ENCODE assay signal across 8 mouse cellular contexts in the genomic region with DNA sequence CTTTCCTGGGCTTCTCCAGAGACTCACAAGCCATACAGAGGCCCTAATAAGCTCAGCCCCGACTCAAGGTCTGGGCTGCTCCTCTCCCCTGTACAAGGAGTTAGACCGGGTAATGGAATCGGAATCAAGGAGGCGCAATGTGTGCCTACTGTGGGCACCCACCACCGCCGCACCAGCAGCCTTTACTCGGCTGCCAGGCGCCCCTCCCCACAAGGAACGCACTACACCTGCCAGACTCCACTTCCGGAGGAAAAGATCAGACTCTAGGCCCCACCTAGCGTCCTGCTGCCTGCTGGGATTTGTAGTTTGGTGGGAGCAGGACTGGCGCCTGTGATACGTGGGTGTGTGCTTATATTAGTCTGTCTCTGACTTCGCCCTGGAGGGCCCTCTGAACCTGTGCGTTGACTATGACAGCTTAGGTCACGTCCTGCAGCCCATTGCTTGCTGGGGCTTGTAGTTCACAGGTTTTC. TPM values are rescaled to one million over a fixed set of nuclear protein-coding genes. Genes with fewer than 3 reads are reported as not detected.
DNase-seq lines count a peak whose midpoint lies in the region; ATAC-seq and TF ChIP-seq lines count a peak whose summit lies in the region.

No protein-coding gene starts in this region.

- ATAC-seq in forebrain, embryonic 12.5 days (ENCODE audit: low FRiP score), result peak; percentile 91
- peak; percentile 99 for ATAC-seq in liver, postnatal 0 days
- ATAC-seq in neural tube, embryonic 14.5 days (ENCODE audit: low read depth), result peak; percentile 96

- peaks cover 43% of the 10 kb centered on the region for H3K4me1 ChIP-seq in E14TG2a.4 (replicated peaks; ENCODE audit: low read depth, low read length)
- H3K4me1 ChIP-seq in forebrain, embryonic 12.5 days, result peaks cover 16% of the 10 kb centered on the region
- peaks cover 13% of the 10 kb centered on the region; the same call in 1 of the 2 replicates for H3K4me1 ChIP-seq in liver, postnatal 0 days (ENCODE audit: insufficient read depth)
- H3K4me1 ChIP-seq in neural tube, embryonic 14.5 days (ENCODE audit: control insufficient read depth, insufficient read depth, low read length), result peaks cover 4% of the 10 kb centered on the region; the same call in 1 of the 2 replicates

- H3K4me3 ChIP-seq in E14TG2a.4 (replicated peaks; ENCODE audit: low read length), result peak overlapping the region; percentile 81
- H3K4me3 ChIP-seq in forebrain, embryonic 12.5 days (replicated peaks), result peak overlapping the region; percentile 42
- peak overlapping the region; percentile 50 for H3K4me3 ChIP-seq in liver, postnatal 0 days (ENCODE audit: low read depth, low read length)
- peak overlapping the region; percentile 41 for H3K4me3 ChIP-seq in neural tube, embryonic 14.5 days (ENCODE audit: low read depth, low read length)

- H3K27me3 ChIP-seq in E14TG2a.4 (ENCODE audit: insufficient read depth, low read length), result peaks cover 3% of the 10 kb centered on the region; the same call in 1 of the 2 replicates
- no peaks in the 10 kb centered on the region for H3K27me3 ChIP-seq in forebrain, embryonic 12.5 days
- no peaks in the 10 kb centered on the region for H3K27me3 ChIP-seq in liver, postnatal 0 days (ENCODE audit: insufficient read depth, low read length)
- H3K27me3 ChIP-seq in neural tube, embryonic 14.5 days (ENCODE audit: control insufficient read depth, insufficient read depth, low read length), result no peaks in the 10 kb centered on the region

- no peak overlapping the region for H3K27ac ChIP-seq in forebrain, embryonic 12.5 days
- 0 out of 2 replicates have a peak overlapping the region, but pooled peaks have one; percentile 30 for H3K27ac ChIP-seq in liver, postnatal 0 days (ENCODE audit: low read depth)
- no peak overlapping the region; the same call in 1 of the 2 replicates for H3K27ac ChIP-seq in neural tube, embryonic 14.5 days (ENCODE audit: low read depth, low read length)

- peaks cover 4% of the 10 kb centered on the region; the same call in 1 of the 2 replicates for H3K9me3 ChIP-seq in E14TG2a.4 (ENCODE audit: low read length)
- H3K9me3 ChIP-seq in forebrain, embryonic 12.5 days, result no peaks in the 10 kb centered on the region
- no peaks in the 10 kb centered on the region for H3K9me3 ChIP-seq in liver, postnatal 0 days (ENCODE audit: low read length)
- no peaks in the 10 kb centered on the region for H3K9me3 ChIP-seq in neural tube, embryonic 14.5 days (ENCODE audit: control insufficient read depth, low read length)

- peak overlapping the region; percentile 59 for H3K4me2 ChIP-seq in forebrain, embryonic 12.5 days
- H3K4me2 ChIP-seq in liver, postnatal 0 days (ENCODE audit: low read depth, low read length), result peak overlapping the region; percentile 75
- H3K4me2 ChIP-seq in neural tube, embryonic 14.5 days (ENCODE audit: low read depth, low read length), result peak overlapping the region; percentile 72

- TF ChIP-seq CTCF in E14TG2a.4 (conservative IDR thresholded peaks at IDR 0.05; ENCODE audit: low read length), result no peak
- peak; percentile 31; the same call in 1 of the 2 replicates for TF ChIP-seq CTCF in liver, postnatal 0 days (IDR thresholded peaks at IDR 0.05; ENCODE audit: low read depth)

- no peaks in the 10 kb centered on the region for H3K36me3 ChIP-seq in E14TG2a.4 (ENCODE audit: insufficient read depth, low read length)
- no peaks in the 10 kb centered on the region for H3K36me3 ChIP-seq in forebrain, embryonic 12.5 days (replicated peaks)
- H3K36me3 ChIP-seq in liver, postnatal 0 days (replicated peaks; ENCODE audit: insufficient read depth, low read length), result no peaks in the 10 kb centered on the region
- no peaks in the 10 kb centered on the region for H3K36me3 ChIP-seq in neural tube, embryonic 14.5 days (ENCODE audit: control insufficient read depth, insufficient read depth, low read length)

- H3K9ac ChIP-seq in forebrain, embryonic 12.5 days, result peak overlapping the region; percentile 51
- peak overlapping the region; percentile 68 for H3K9ac ChIP-seq in liver, postnatal 0 days (replicated peaks)
- H3K9ac ChIP-seq in neural tube, embryonic 14.5 days (replicated peaks; ENCODE audit: low read depth, low read length), result peak overlapping the region; percentile 60

- 2% methylated on average over 16 of the region's 16 CpGs for WGBS in forebrain, embryonic 12.5 days
- 2% methylated on average over 16 of the region's 16 CpGs for WGBS in large intestine, adult 2 months
- WGBS in liver, postnatal 0 days (ENCODE audit: insufficient replicate concordance), result under 1% methylated on average over 16 of the region's 16 CpGs
- WGBS in neural tube, embryonic 14.5 days, result 2% methylated on average over 16 of the region's 16 CpGs

- TF ChIP-seq EP300 in liver, postnatal 0 days (IDR thresholded peaks at IDR 0.05; ENCODE audit: low read depth), result no peak

- intact Hi-C loops in heart, postnatal 10 days (cut with DNase I), result no loop called here

- peak; percentile 84 for DNase-seq in c-Kit-positive CD71-positive TER-119-positive erythroid progenitor cells, embryonic 14.5 days (ENCODE audit: low spot score)
- peak; percentile 89 to 91 for DNase-seq in heart, postnatal 10 days
- peak; percentile 97 for DNase-seq in large intestine, adult 2 months (ENCODE audit: low read depth, low spot score)
- peak; percentile 85 for DNase-seq in liver, postnatal 0 days
- DNase-seq in testis, postnatal 10 days (ENCODE audit: low spot score), result peak; percentile 79

RNA-seq across cellular contexts. Expression of a gene that starts 5.6 kb away (rescaled TPM):
- 4.1 and 5.4 TPM in 2 replicates for polyA plus RNA-seq in forebrain, embryonic 12.5 days (2016; fragmentation: Nextera tagmentation; extraction: Ambion mirVana)
- total RNA-seq in heart, postnatal 10 days (2021), result 10 to 100 TPM; 11.5 to 13.1 TPM
- 27.2 and 38.0 TPM in 2 replicates for polyA plus RNA-seq in large intestine, adult 2 months (2012; rRNA removed)
- 20.0 and 22.8 TPM in 2 replicates for polyA plus RNA-seq in liver, postnatal 0 days (2015; fragmentation: Nextera tagmentation; extraction: Ambion mirVana)
- 3.4 and 9.0 TPM in 2 replicates for polyA plus RNA-seq in neural tube, embryonic 14.5 days (2014; fragmentation: Nextera tagmentation; extraction: Ambion mirVana)

RNA-seq across cellular contexts. Expression of a gene that starts 17.1 kb away (rescaled TPM):
- 0.40 and 0.47 TPM in 2 replicates for polyA plus RNA-seq in forebrain, embryonic 12.5 days (2016; fragmentation: Nextera tagmentation; extraction: Ambion mirVana)
- total RNA-seq in heart, postnatal 10 days (2021), result under 1 TPM in 1 of 2 experiments, not detected in 1; 0.40 TPM
- 11.3 and 17.2 TPM in 2 replicates for polyA plus RNA-seq in large intestine, adult 2 months (2012; rRNA removed)
- not detected in 2 replicates for polyA plus RNA-seq in liver, postnatal 0 days (2015; fragmentation: Nextera tagmentation; extraction: Ambion mirVana)
- polyA plus RNA-seq in neural tube, embryonic 14.5 days (2014; fragmentation: Nextera tagmentation; extraction: Ambion mirVana), result 0.22 and 1.2 TPM in 2 replicates

RNA-seq across cellular contexts. Expression of a gene that starts 59.6 kb away (rescaled TPM):
- 16.0 and 16.2 TPM in 2 replicates for polyA plus RNA-seq in forebrain, embryonic 12.5 days (2016; fragmentation: Nextera tagmentation; extraction: Ambion mirVana)
- 10 to 100 TPM; 15.7 to 16.0 TPM for total RNA-seq in heart, postnatal 10 days (2021)
- 18.3 and 26.8 TPM in 2 replicates for polyA plus RNA-seq in large intestine, adult 2 months (2012; rRNA removed)
- 4.0 and 5.2 TPM in 2 replicates for polyA plus RNA-seq in liver, postnatal 0 days (2015; fragmentation: Nextera tagmentation; extraction: Ambion mirVana)
- 17.6 and 17.8 TPM in 2 replicates for polyA plus RNA-seq in neural tube, embryonic 14.5 days (2014; fragmentation: Nextera tagmentation; extraction: Ambion mirVana)

RNA-seq across cellular contexts. Expression of a gene that starts 59.7 kb away (rescaled TPM):
- 4.6 and 5.3 TPM in 2 replicates for polyA plus RNA-seq in forebrain, embryonic 12.5 days (2016; fragmentation: Nextera tagmentation; extraction: Ambion mirVana)
- total RNA-seq in heart, postnatal 10 days (2021), result 100 to 1,000 TPM; 141 to 152 TPM
- 22.9 and 40.1 TPM in 2 replicates for polyA plus RNA-seq in large intestine, adult 2 months (2012; rRNA removed)
- 90.4 and 109 TPM in 2 replicates for polyA plus RNA-seq in liver, postnatal 0 days (2015; fragmentation: Nextera tagmentation; extraction: Ambion mirVana)
- polyA plus RNA-seq in neural tube, embryonic 14.5 days (2014; fragmentation: Nextera tagmentation; extraction: Ambion mirVana), result 3.9 and 5.5 TPM in 2 replicates
